Mouse (Mus musculus): ENCODE measurements around the gene Bex4.

DNA sequence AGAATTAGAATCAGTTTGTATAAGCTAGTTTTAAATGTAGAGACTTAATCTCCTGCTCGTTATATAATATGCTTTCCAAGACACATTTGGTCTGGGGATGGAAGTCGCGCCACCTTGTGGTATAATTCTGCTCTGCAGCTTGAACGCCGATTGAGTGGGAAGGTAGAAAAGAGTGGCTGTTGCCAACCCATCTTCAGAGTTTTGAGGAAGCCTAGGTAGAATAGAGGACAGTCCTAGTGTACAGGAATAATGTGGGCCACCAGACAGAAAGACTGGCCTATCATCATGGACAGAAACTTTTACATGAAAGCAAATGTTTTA is 11.1 kb upstream of the Bex4 start:
- TF ChIP-seq POLR2A (IDR thresholded peaks at IDR 0.05; ENCODE audit: borderline replicate concordance, control insufficient read depth, low read depth, low read length): no peak
- peak; percentile 38; the same call in 1 of the 2 replicates for TF ChIP-seq CTCF (IDR thresholded peaks at IDR 0.05; ENCODE audit: control insufficient read depth, insufficient read depth, low read length)
